Mouse (Mus musculus): ENCODE results near the gene Olfr368.

Olfr368 gene

GRCm38 (mm10) chr2:37326215-37326614 lies at the start of gene Olfr368:
TSS of gene Olfr368 (plus strand) at chr2:37326515.
- DNase-seq (ENCODE audit: low read depth in 2 of 2, low spot score in 2 of 2), result no peak

GRCm38 (mm10) chr2:37333321-37333720 lies 7.0 kb downstream of the Olfr368 start:
- no peak for DNase-seq (ENCODE audit: low read depth in 2 of 2, low spot score in 2 of 2)

- no peak for DNase-seq (ENCODE audit: low read depth in 2 of 2, low spot score in 2 of 2)
These were observed 12.3 kb downstream of the Olfr368 start for GRCm38 (mm10) chr2:37338497-37339187.

- no peak for DNase-seq (ENCODE audit: low read depth in 2 of 2, low spot score in 2 of 2)
These were observed 25.4 kb downstream of the Olfr368 start for GRCm38 (mm10) chr2:37351671-37352070.

GRCm38 (mm10) chr2:37355571-37355970 lies 29.3 kb downstream of the Olfr368 start:
- no peak for DNase-seq (ENCODE audit: low read depth in 2 of 2, low spot score in 2 of 2)

- DNase-seq (ENCODE audit: low read depth in 2 of 2, low spot score in 2 of 2), result peak; percentile 83 to 89
These were observed 32.6 kb downstream of the Olfr368 start, which contains the start of gene Pdcl for GRCm38 (mm10) chr2:37358633-37359540. TSS of gene Pdcl (minus strand) at chr2:37359332.

- DNase-seq (ENCODE audit: low read depth in 2 of 2, low spot score in 2 of 2), result no peak
These were observed 33.6 kb downstream of the Olfr368 start for GRCm38 (mm10) chr2:37359908-37360307.

- DNase-seq (ENCODE audit: low read depth in 2 of 2, low spot score in 2 of 2), result no peak
These were observed 44.3 kb downstream of the Olfr368 start for GRCm38 (mm10) chr2:37370651-37371050.

- no peak for DNase-seq (ENCODE audit: low read depth in 2 of 2, low spot score in 2 of 2)
These were observed 49.7 kb downstream of the Olfr368 start for GRCm38 (mm10) chr2:37376018-37376417.

GRCm38 (mm10) chr2:37380189-37380588 lies 53.9 kb downstream of the Olfr368 start:
- DNase-seq (ENCODE audit: low read depth in 2 of 2, low spot score in 2 of 2), result peak; percentile 37 to 64

Data from CD8-positive naive resting alpha-beta T cell, adult 2 months (primary cell).